Mouse (Mus musculus) cerebellum, adult 2 months (tissue): ENCODE results near the gene Smim15.

Experiments
- CTCF ChIP-seq: fragments of 200-500 bp; IDR thresholded peaks from 2 replicates; pipeline ENCODE4 v1.5.1; 2011; ENCODE audit warnings: low read depth, mild to moderate bottlenecking, control low read depth, low read length, moderate library complexity, borderline replicate concordance; ENCODE audit not compliant: insufficient read depth
- POLR2A ChIP-seq: fragments of 200-500 bp; IDR thresholded peaks from 2 replicates; pipeline ENCODE4 v1.6.1; 2011; ENCODE audit warnings: low read length, control low read depth, borderline replicate concordance; ENCODE audit not compliant: insufficient read depth

DNA sequence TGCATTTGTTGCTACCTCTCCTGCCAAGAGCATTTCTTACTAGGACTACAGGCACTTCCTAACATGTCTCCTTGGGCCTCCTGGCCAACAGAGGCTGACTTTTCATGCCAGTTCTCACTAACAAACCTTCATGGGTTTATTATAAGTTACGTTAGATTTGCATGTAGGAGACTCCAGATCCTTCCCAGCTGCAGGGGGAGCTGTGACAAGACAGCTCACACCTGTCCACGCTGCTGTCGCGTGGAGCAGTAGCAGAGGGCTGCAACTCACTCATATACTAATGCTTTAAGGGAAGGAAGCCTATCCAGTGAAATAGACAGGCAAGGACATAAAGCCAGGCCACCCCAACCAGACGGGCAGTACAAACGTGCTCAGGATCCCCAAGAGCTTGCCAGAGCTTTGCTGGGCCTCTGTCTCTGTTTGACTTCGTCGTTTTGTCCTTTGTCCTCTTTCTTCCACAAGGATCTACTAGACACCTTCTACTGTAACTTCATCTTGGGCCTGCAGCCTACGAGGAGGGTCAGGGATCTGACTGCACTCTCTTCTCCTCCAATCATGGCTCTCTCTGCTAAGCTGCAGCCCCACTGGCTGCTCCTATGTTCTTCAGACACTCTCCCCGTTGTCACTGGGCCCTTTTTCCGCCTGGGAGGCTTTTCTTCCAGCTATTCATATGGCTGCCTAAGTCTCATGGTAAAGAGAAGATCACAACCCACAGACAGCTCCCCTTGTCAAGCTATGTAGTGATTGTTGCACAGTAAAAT, 19.3 kb downstream of the Smim15 start:
- TF ChIP-seq POLR2A: no peak
- TF ChIP-seq CTCF: no peak
